Mouse (Mus musculus): ENCODE data around the gene Lmx1b. TPM values are rescaled to one million over a fixed set of nuclear protein-coding genes. Genes with fewer than 3 reads are reported as not detected.

Gene Lmx1b
- polyA plus RNA-seq, 1 experiment from 2014 or later: 3.3 TPM

- Histone ChIP-seq H3K4me1 (ENCODE audit: control insufficient read depth, insufficient read depth, low read depth, low read length) (no peaks in the 10 kb centered on the region), H3K4me3 (ENCODE audit: low read length) (no peak overlapping the region), H3K9me3 (ENCODE audit: control insufficient read depth, low read length) (no peaks in the 10 kb centered on the region), H3K27me3 (replicated peaks; ENCODE audit: control insufficient read depth, insufficient read depth, low read length) (peaks cover 53% of the 10 kb centered on the region), H3K9ac (ENCODE audit: low read depth, low read length) (no peak overlapping the region), H3K36me3 (ENCODE audit: control insufficient read depth, insufficient read depth, low read length) (no peaks in the 10 kb centered on the region), H3K27ac (ENCODE audit: low read depth, low read length) (no peak overlapping the region), H3K4me2 (ENCODE audit: low read length) (peak overlapping the region; percentile 45)
- ATAC-seq: no peak
- WGBS: 2% methylated on average over 3 of the region's 3 CpGs
Measured at GRCm38 (mm10) chr2:33646283-33646550, 5.9 kb upstream of the Lmx1b start.

GRCm38 (mm10) chr2:33645538-33646282 lies 5.4 kb upstream of the Lmx1b start:
- Histone ChIP-seq H3K9me3 (ENCODE audit: control insufficient read depth, low read length) (no peaks in the 10 kb centered on the region), H3K27me3 (replicated peaks; ENCODE audit: control insufficient read depth, insufficient read depth, low read length) (peaks cover 55% of the 10 kb centered on the region), H3K4me1 (ENCODE audit: control insufficient read depth, insufficient read depth, low read depth, low read length) (peaks cover 3% of the 10 kb centered on the region), H3K9ac (ENCODE audit: low read depth, low read length) (no peak overlapping the region; the same call in 1 of the 2 replicates), H3K36me3 (ENCODE audit: control insufficient read depth, insufficient read depth, low read length) (no peaks in the 10 kb centered on the region), H3K27ac (ENCODE audit: low read depth, low read length) (no peak overlapping the region), H3K4me2 (ENCODE audit: low read length) (peak overlapping the region; percentile 45), H3K4me3 (ENCODE audit: low read length) (peak overlapping the region; percentile 20)
- 7% methylated on average over 15 of the region's 15 CpGs for WGBS
- no peak for ATAC-seq

GRCm38 (mm10) chr2:33643721-33644713 lies 3.7 kb upstream of the Lmx1b start:
- 12% methylated on average over 50 of the region's 50 CpGs for WGBS
- peaks cover 60% of the 10 kb centered on the region for H3K27me3 ChIP-seq (replicated peaks; ENCODE audit: control insufficient read depth, insufficient read depth, low read length)
- H3K9ac ChIP-seq (ENCODE audit: low read depth, low read length): peak overlapping the region; percentile 38
- no peak for ATAC-seq
- peak overlapping the region; percentile 26 for H3K4me3 ChIP-seq (ENCODE audit: low read length)
- no peaks in the 10 kb centered on the region for H3K36me3 ChIP-seq (ENCODE audit: control insufficient read depth, insufficient read depth, low read length)
- H3K4me2 ChIP-seq (ENCODE audit: low read length): peak overlapping the region; percentile 45
- peaks cover 10% of the 10 kb centered on the region for H3K4me1 ChIP-seq (ENCODE audit: control insufficient read depth, insufficient read depth, low read depth, low read length)
- peak overlapping the region; percentile 46; the same call in 1 of the 2 replicates for H3K27ac ChIP-seq (ENCODE audit: low read depth, low read length)
- H3K9me3 ChIP-seq (ENCODE audit: control insufficient read depth, low read length): no peaks in the 10 kb centered on the region

GRCm38 (mm10) chr2:33642650-33643458 lies 2.5 kb upstream of the Lmx1b start:
- peak; percentile 72 for ATAC-seq
- peak overlapping the region; percentile 74 for H3K27ac ChIP-seq (ENCODE audit: low read depth, low read length)
- H3K9ac ChIP-seq (ENCODE audit: low read depth, low read length): peak overlapping the region; percentile 58; the same call in 1 of the 2 replicates
- H3K4me3 ChIP-seq (ENCODE audit: low read length): peak overlapping the region; percentile 46
- H3K4me1 ChIP-seq (ENCODE audit: control insufficient read depth, insufficient read depth, low read depth, low read length): peaks cover 10% of the 10 kb centered on the region
- peak overlapping the region; percentile 55 for H3K4me2 ChIP-seq (ENCODE audit: low read length)
- H3K36me3 ChIP-seq (ENCODE audit: control insufficient read depth, insufficient read depth, low read length): no peaks in the 10 kb centered on the region
- peaks cover 66% of the 10 kb centered on the region for H3K27me3 ChIP-seq (replicated peaks; ENCODE audit: control insufficient read depth, insufficient read depth, low read length)
- no peaks in the 10 kb centered on the region for H3K9me3 ChIP-seq (ENCODE audit: control insufficient read depth, low read length)
- 3% methylated on average over 42 of the region's 42 CpGs for WGBS

- H3K4me3 ChIP-seq (ENCODE audit: low read length): peak overlapping the region; percentile 46
- peaks cover 66% of the 10 kb centered on the region for H3K27me3 ChIP-seq (replicated peaks; ENCODE audit: control insufficient read depth, insufficient read depth, low read length)
- no peaks in the 10 kb centered on the region for H3K36me3 ChIP-seq (ENCODE audit: control insufficient read depth, insufficient read depth, low read length)
- under 1% methylated on average over 40 of the region's 41 CpGs for WGBS
- peak overlapping the region; percentile 74 for H3K27ac ChIP-seq (ENCODE audit: low read depth, low read length)
- peaks cover 10% of the 10 kb centered on the region for H3K4me1 ChIP-seq (ENCODE audit: control insufficient read depth, insufficient read depth, low read depth, low read length)
- H3K9ac ChIP-seq (ENCODE audit: low read depth, low read length): peak overlapping the region; percentile 58
- peak overlapping the region; percentile 55 for H3K4me2 ChIP-seq (ENCODE audit: low read length)
- H3K9me3 ChIP-seq (ENCODE audit: control insufficient read depth, low read length): no peaks in the 10 kb centered on the region
- ATAC-seq: no peak
Measured at GRCm38 (mm10) chr2:33641859-33642571, 1.7 kb upstream of the Lmx1b start.

- peaks cover 60% of the 10 kb centered on the region for H3K27me3 ChIP-seq (replicated peaks; ENCODE audit: control insufficient read depth, insufficient read depth, low read length)
- H3K9ac ChIP-seq (ENCODE audit: low read depth, low read length): peak overlapping the region; percentile 58
- 1% methylated on average over 46 of the region's 56 CpGs for WGBS
- H3K4me1 ChIP-seq (ENCODE audit: control insufficient read depth, insufficient read depth, low read depth, low read length): peaks cover 10% of the 10 kb centered on the region
- ATAC-seq: peak; percentile 67; the same call in 1 of the 2 replicates
- H3K4me3 ChIP-seq (ENCODE audit: low read length): peak overlapping the region; percentile 46
- H3K27ac ChIP-seq (ENCODE audit: low read depth, low read length): peak overlapping the region; percentile 74
- peak overlapping the region; percentile 55 for H3K4me2 ChIP-seq (ENCODE audit: low read length)
- no peaks in the 10 kb centered on the region for H3K36me3 ChIP-seq (ENCODE audit: control insufficient read depth, insufficient read depth, low read length)
- no peaks in the 10 kb centered on the region for H3K9me3 ChIP-seq (ENCODE audit: control insufficient read depth, low read length)
Measured at GRCm38 (mm10) chr2:33640978-33641858, 907 bp upstream of the Lmx1b start.

GRCm38 (mm10) chr2:33639301-33640170 lies 775 bp downstream of the Lmx1b start:
- ATAC-seq: no peak

More at GRCm38 (mm10) chr2:33639301-33640170, 775 bp downstream of the Lmx1b start:
- peak overlapping the region; percentile 46 for H3K4me3 ChIP-seq (ENCODE audit: low read length)
- under 1% methylated on average over 61 of the region's 71 CpGs for WGBS
- peak overlapping the region; percentile 41 for H3K4me2 ChIP-seq (ENCODE audit: low read length)
- no peaks in the 10 kb centered on the region for H3K36me3 ChIP-seq (ENCODE audit: control insufficient read depth, insufficient read depth, low read length)
- H3K27ac ChIP-seq (ENCODE audit: low read depth, low read length): peak overlapping the region; percentile 68
- no peaks in the 10 kb centered on the region for H3K9me3 ChIP-seq (ENCODE audit: control insufficient read depth, low read length)
- H3K9ac ChIP-seq (ENCODE audit: low read depth, low read length): peak overlapping the region; percentile 51
- peaks cover 59% of the 10 kb centered on the region for H3K27me3 ChIP-seq (replicated peaks; ENCODE audit: control insufficient read depth, insufficient read depth, low read length)
- peaks cover 10% of the 10 kb centered on the region for H3K4me1 ChIP-seq (ENCODE audit: control insufficient read depth, insufficient read depth, low read depth, low read length)
